Mouse (Mus musculus): ENCODE results near the gene A630095N17Rik.

Gene A630095N17Rik

GRCm38 (mm10) chr1:75215785-75216184 lies 16.1 kb downstream of the A630095N17Rik start:
- DNase-seq (ENCODE audit: extremely low read depth, low read depth), result no peak

- DNase-seq (ENCODE audit: extremely low read depth, low read depth), result no peak
These were observed 17.0 kb downstream of the A630095N17Rik start for GRCm38 (mm10) chr1:75214886-75215285.

GRCm38 (mm10) chr1:75214442-75214841 lies 17.5 kb downstream of the A630095N17Rik start:
- no peak for DNase-seq (ENCODE audit: extremely low read depth, low read depth)

GRCm38 (mm10) chr1:75213096-75213495 lies 18.8 kb downstream of the A630095N17Rik start:
- DNase-seq (ENCODE audit: extremely low read depth, low read depth), result no peak

GRCm38 (mm10) chr1:75212542-75212941 lies 19.4 kb downstream of the A630095N17Rik start:
- no peak for DNase-seq (ENCODE audit: extremely low read depth, low read depth)

GRCm38 (mm10) chr1:75211141-75211708 lies 20.7 kb downstream of the A630095N17Rik start:
- DNase-seq (ENCODE audit: extremely low read depth, low read depth), result no peak

- DNase-seq (ENCODE audit: extremely low read depth, low read depth), result peak; percentile 90
These were observed 21.5 kb downstream of the A630095N17Rik start, which contains the start of the genes Glb1l and Stk16 for GRCm38 (mm10) chr1:75210136-75211087. Gene Glb1l (minus strand): TSS chr1:75210813. Gene Stk16 (plus strand): TSS chr1:75210838.

GRCm38 (mm10) chr1:75208967-75209678 lies 22.8 kb downstream of the A630095N17Rik start:
- no peak for DNase-seq (ENCODE audit: extremely low read depth, low read depth)

- no peak for DNase-seq (ENCODE audit: extremely low read depth, low read depth)
These were observed 30.7 kb downstream of the A630095N17Rik start for GRCm38 (mm10) chr1:75201236-75201635.

- no peak for DNase-seq (ENCODE audit: extremely low read depth, low read depth)
These were observed 39.5 kb downstream of the A630095N17Rik start for GRCm38 (mm10) chr1:75192452-75192851.

GRCm38 (mm10) chr1:75191622-75192402 lies 40.1 kb downstream of the A630095N17Rik start, which contains the start of the genes Ankzf1 and Atg9a:
Gene Ankzf1 (plus strand): TSS chr1:75192151.
Gene Atg9a (minus strand): TSS chr1:75192196.
- peak; percentile 97 for DNase-seq (ENCODE audit: extremely low read depth, low read depth)

GRCm38 (mm10) chr1:75191258-75191621 lies 40.7 kb downstream of the A630095N17Rik start:
- DNase-seq (ENCODE audit: extremely low read depth, low read depth), result no peak

GRCm38 (mm10) chr1:75190577-75190976 lies 41.3 kb downstream of the A630095N17Rik start:
- DNase-seq (ENCODE audit: extremely low read depth, low read depth), result no peak

GRCm38 (mm10) chr1:75187914-75188483 lies 43.9 kb downstream of the A630095N17Rik start:
- DNase-seq (ENCODE audit: extremely low read depth, low read depth), result peak; percentile 92

GRCm38 (mm10) chr1:75187126-75187525 lies 44.8 kb downstream of the A630095N17Rik start:
- DNase-seq (ENCODE audit: extremely low read depth, low read depth), result no peak

- no peak for DNase-seq (ENCODE audit: extremely low read depth, low read depth)
These were observed 46.4 kb downstream of the A630095N17Rik start for GRCm38 (mm10) chr1:75185495-75185894.

GRCm38 (mm10) chr1:75182160-75182559 lies 49.7 kb downstream of the A630095N17Rik start:
- no peak for DNase-seq (ENCODE audit: extremely low read depth, low read depth)

- no peak for DNase-seq (ENCODE audit: extremely low read depth, low read depth)
These were observed 50.5 kb downstream of the A630095N17Rik start for GRCm38 (mm10) chr1:75181377-75181870.

- no peak for DNase-seq (ENCODE audit: extremely low read depth, low read depth)
These were observed 51.2 kb downstream of the A630095N17Rik start for GRCm38 (mm10) chr1:75180741-75181140.

- peak; percentile 88 for DNase-seq (ENCODE audit: extremely low read depth, low read depth)
These were observed 51.8 kb downstream of the A630095N17Rik start, which contains the start of gene Abcb6 for GRCm38 (mm10) chr1:75180105-75180590. Gene Abcb6 (minus strand): TSS chr1:75180392.

All from MEL-GATA-1-ER (cell line).